Mouse (Mus musculus): Measurements from ENCODE around the gene Traf3. TPM values are rescaled to one million over a fixed set of nuclear protein-coding genes. Genes with fewer than 3 reads are reported as not detected.

Traf3 gene
- total RNA-seq, 1 experiment, result 12.4 TPM

- DNase-seq (ENCODE audit: low read depth, low spot score), result no peak
- no peak for TF ChIP-seq ZNF384 (IDR thresholded peaks at IDR 0.05; ENCODE audit: low read depth, low read length)
- TF ChIP-seq ZC3H11A (IDR thresholded peaks at IDR 0.05; ENCODE audit: borderline replicate concordance, low read depth, low read length), result no peak
- no peak for TF ChIP-seq HCFC1 (IDR thresholded peaks at IDR 0.05; ENCODE audit: borderline replicate concordance, insufficient read depth, low read length)
- TF ChIP-seq CHD2 (IDR thresholded peaks at IDR 0.05; ENCODE audit: low read depth, low read length), result no peak
- TF ChIP-seq MAFK (IDR thresholded peaks at IDR 0.05; ENCODE audit: insufficient read depth, low read depth, low read length), result no peak
- Histone ChIP-seq H3K4me1 (ENCODE audit: control insufficient read depth in 2 of 2, insufficient read depth in 2 of 2, low read length in 2 of 2, poor library complexity in 1 of 2) (peaks cover 0 to 7% of the 10 kb centered on the region in 2 experiments; a peak in 1 of 4 replicates), H3K9ac (ENCODE audit: insufficient read depth, low read depth, low read length, poor library complexity, severe bottlenecking) (no peak overlapping the region), H3K4me3 (ENCODE audit: insufficient read depth in 1 of 2, low read depth in 1 of 2, low read length in 2 of 2, poor library complexity in 1 of 2, severe bottlenecking in 1 of 2) (no peak overlapping the region), H3K27ac (ENCODE audit: insufficient read depth, low read depth, low read length, poor library complexity, severe bottlenecking) (no peak overlapping the region), H3K9me3 (ENCODE audit: control insufficient read depth, insufficient read depth, low read depth, low read length) (no peaks in the 10 kb centered on the region), H3K36me3 (ENCODE audit: control insufficient read depth, insufficient read depth, low read length, poor library complexity, severe bottlenecking) (peaks cover 59% of the 10 kb centered on the region)
- in situ Hi-C loops (cut with MboI; ENCODE audit: low sequenced_read_pairs in 2 of 2, unreplicated experiment in 2 of 2), result no loop called here
Measured at GRCm38 (mm10) chr12:111311775-111312174, 145.6 kb downstream of the Traf3 start.

GRCm38 (mm10) chr12:111314273-111314672 is 148.1 kb downstream of the Traf3 start:
- Histone ChIP-seq H3K27ac (ENCODE audit: insufficient read depth, low read depth, low read length, poor library complexity, severe bottlenecking) (no peak overlapping the region), H3K9me3 (ENCODE audit: control insufficient read depth, insufficient read depth, low read depth, low read length) (no peaks in the 10 kb centered on the region), H3K36me3 (ENCODE audit: control insufficient read depth, insufficient read depth, low read length, poor library complexity, severe bottlenecking) (peaks cover 66% of the 10 kb centered on the region), H3K4me1 (ENCODE audit: control insufficient read depth in 2 of 2, insufficient read depth in 2 of 2, low read length in 2 of 2, poor library complexity in 1 of 2) (peaks cover 0 to 7% of the 10 kb centered on the region in 2 experiments; a peak in 1 of 4 replicates), H3K9ac (ENCODE audit: insufficient read depth, low read depth, low read length, poor library complexity, severe bottlenecking) (no peak overlapping the region), H3K4me3 (ENCODE audit: insufficient read depth in 1 of 2, low read depth in 1 of 2, low read length in 2 of 2, poor library complexity in 1 of 2, severe bottlenecking in 1 of 2) (no peak overlapping the region)
- in situ Hi-C loops (cut with MboI; ENCODE audit: low sequenced_read_pairs in 2 of 2, unreplicated experiment in 2 of 2), result no loop called here
- TF ChIP-seq HCFC1 (IDR thresholded peaks at IDR 0.05; ENCODE audit: borderline replicate concordance, insufficient read depth, low read length) (no peak), ZNF384 (IDR thresholded peaks at IDR 0.05; ENCODE audit: low read depth, low read length) (no peak), CHD2 (IDR thresholded peaks at IDR 0.05; ENCODE audit: low read depth, low read length) (no peak), MAFK (IDR thresholded peaks at IDR 0.05; ENCODE audit: insufficient read depth, low read depth, low read length) (no peak), ZC3H11A (IDR thresholded peaks at IDR 0.05; ENCODE audit: borderline replicate concordance, low read depth, low read length) (no peak)
- no peak for DNase-seq (ENCODE audit: low read depth, low spot score)

Other genes with a start within 250 kb of the Traf3 start
- gene Ankrd9, start 187.3 kb upstream of the Traf3 start, total RNA-seq (2012; rRNA removed), result 12.4 and 13.1 TPM in 2 replicates
- 10.4 and 13.0 TPM in 2 replicates for gene Rcor1, start 127.0 kb upstream of the Traf3 start, total RNA-seq (2012; rRNA removed)
- not detected in 2 replicates for gene 4930595D18Rik, start 18.1 kb downstream of the Traf3 start, total RNA-seq (2012; rRNA removed)
- gene Amn, start 104.7 kb downstream of the Traf3 start, total RNA-seq (2012; rRNA removed), result 9.3 and 15.5 TPM in 2 replicates
- gene Cdc42bpb, start 211.3 kb downstream of the Traf3 start, total RNA-seq (2012; rRNA removed), result 63.7 and 78.2 TPM in 2 replicates
- 0.36 TPM in 1 of 2 replicates, not detected in the other for gene Lbhd2, start 240.4 kb downstream of the Traf3 start, total RNA-seq (2012; rRNA removed)

All from ES-E14 (cell line).